Mouse (Mus musculus) spleen, postnatal 4 days (tissue): ENCODE measurements at regions not wholly inside any gene's neighbourhood (a gene's known extent, or its start where the extent isn't known, plus 50 kb on each side); places are given as distances from the start of the nearest gene placed in this dataset.

ENCODE experiments used
- DNase-seq, 2 experiments: peaks; one replicate each; pipeline ENCODE4 v3.0.0; 2022; ENCODE audit warnings: low spot score in 2 of 2

- DNase-seq = peak; percentile 36 to 79
Observed at GRCm38 (mm10) chr6:143373686-143374273, 206.8 kb downstream of the Etnk1 start.

- DNase-seq = no peak
Observed at GRCm38 (mm10) chr6:143375951-143376713, 209.1 kb downstream of the Etnk1 start.

GRCm38 (mm10) chr6:143377121-143377520 lies 210.1 kb downstream of the Etnk1 start:
- no peak for DNase-seq

- no peak for DNase-seq
Observed at GRCm38 (mm10) chr6:143378126-143378525, 211.1 kb downstream of the Etnk1 start.

GRCm38 (mm10) chr6:143380490-143380889 lies 213.5 kb downstream of the Etnk1 start:
- DNase-seq = no peak

- no peak for DNase-seq
Observed at GRCm38 (mm10) chr6:143386597-143387450, 219.8 kb downstream of the Etnk1 start.

GRCm38 (mm10) chr6:143393543-143394207 lies 226.7 kb downstream of the Etnk1 start:
- DNase-seq = no peak

GRCm38 (mm10) chr6:143394377-143394776 lies 227.4 kb downstream of the Etnk1 start:
- no peak for DNase-seq

GRCm38 (mm10) chr6:143401436-143401835 lies 234.4 kb downstream of the Etnk1 start:
- no peak for DNase-seq

GRCm38 (mm10) chr6:143401921-143402320 lies 234.9 kb downstream of the Etnk1 start:
- no peak for DNase-seq

- no peak for DNase-seq
Observed at GRCm38 (mm10) chr6:143402766-143403165, 235.7 kb downstream of the Etnk1 start.

GRCm38 (mm10) chr6:143404521-143404920 lies 237.5 kb downstream of the Etnk1 start:
- no peak for DNase-seq

GRCm38 (mm10) chr6:143412056-143412455 lies 245.0 kb downstream of the Etnk1 start:
- no peak for DNase-seq

GRCm38 (mm10) chr6:143412721-143413120 lies 245.7 kb downstream of the Etnk1 start:
- no peak for DNase-seq

GRCm38 (mm10) chr6:143414590-143415382 lies 247.8 kb downstream of the Etnk1 start:
- DNase-seq = no peak

- no peak for DNase-seq
Observed at GRCm38 (mm10) chr6:143415383-143415778, 248.4 kb downstream of the Etnk1 start.

- DNase-seq = no peak
Observed at GRCm38 (mm10) chr6:143419872-143420271, 252.9 kb downstream of the Etnk1 start.

GRCm38 (mm10) chr6:143423026-143423425 lies 256.0 kb downstream of the Etnk1 start:
- DNase-seq = no peak

GRCm38 (mm10) chr6:143425182-143425829 lies 258.3 kb downstream of the Etnk1 start:
- no peak for DNase-seq

GRCm38 (mm10) chr6:143431896-143432450 lies 265.0 kb downstream of the Etnk1 start:
- no peak for DNase-seq
